ENCODE assay signal across 28 mouse cellular contexts in genomic region chr4:99658881-99659280, GRCm38 (mm10). TPM values are rescaled to one million over a fixed set of nuclear protein-coding genes. Genes with fewer than 3 reads are reported as not detected.
A peak's percentile ranks its signal among the peaks of the same experiment; 100 is the strongest.
DNase-seq lines count a peak whose midpoint lies in the region; ATAC-seq lines count a peak whose summit lies in the region.
"Had no signal": no experiment of that assay in that cellular context is flagged by ENCODE, and none has a peak within 500 bp of the region (broad histone marks: within the 10 kb centered on the region; RNA-seq: fewer than 3 reads in every experiment).

No protein-coding gene starts in this region.

- H3K4me3 ChIP-seq in hindbrain, embryonic 15.5 days: peak overlapping the region; percentile 14; the same call in 1 of the 2 replicates
- H3K4me3 ChIP-seq in hindbrain, embryonic 12.5 days: no peak overlapping the region
- no peak overlapping the region; the same call in 1 of the 2 replicates for H3K4me3 ChIP-seq in neural tube, embryonic 12.5 days
- H3K4me3 ChIP-seq in neural tube, embryonic 15.5 days (replicated peaks): no peak overlapping the region
- H3K4me3 ChIP-seq: erythroblast, embryonic 14.5 days; heart, adult 2 months; heart, embryonic 15.5 days had no signal

- WGBS in hindbrain, embryonic 15.5 days: 17% methylated on average over 6 of the region's 6 CpGs
- WGBS in hindbrain, embryonic 12.5 days: 14% methylated on average over 6 of the region's 6 CpGs
- WGBS in neural tube, embryonic 12.5 days: 16% methylated on average over 6 of the region's 6 CpGs
- WGBS in neural tube, embryonic 15.5 days: 17% methylated on average over 6 of the region's 6 CpGs

- peaks cover 24% of the 10 kb centered on the region for H3K4me1 ChIP-seq in hindbrain, embryonic 15.5 days (replicated peaks)
- peaks cover 28% of the 10 kb centered on the region for H3K4me1 ChIP-seq in hindbrain, embryonic 12.5 days
- peaks cover 12% of the 10 kb centered on the region; the same call in 1 of the 2 replicates for H3K4me1 ChIP-seq in neural tube, embryonic 12.5 days
- peaks cover 24% of the 10 kb centered on the region for H3K4me1 ChIP-seq in neural tube, embryonic 15.5 days

- peaks cover 66% of the 10 kb centered on the region for H3K27me3 ChIP-seq in hindbrain, embryonic 15.5 days
- H3K27me3 ChIP-seq in hindbrain, embryonic 12.5 days: peaks cover 87% of the 10 kb centered on the region
- H3K27me3 ChIP-seq in neural tube, embryonic 12.5 days (replicated peaks): peaks cover 81% of the 10 kb centered on the region
- H3K27me3 ChIP-seq in neural tube, embryonic 15.5 days (replicated peaks): peaks cover 63% of the 10 kb centered on the region

- H3K9me3 ChIP-seq in hindbrain, embryonic 15.5 days: no peaks in the 10 kb centered on the region
- no peaks in the 10 kb centered on the region for H3K9me3 ChIP-seq in hindbrain, embryonic 12.5 days (replicated peaks)
- no peaks in the 10 kb centered on the region for H3K9me3 ChIP-seq in neural tube, embryonic 12.5 days
- no peaks in the 10 kb centered on the region for H3K9me3 ChIP-seq in neural tube, embryonic 15.5 days (replicated peaks)
- H3K9me3 ChIP-seq: embryonic facial prominence, embryonic 12.5 days; heart, embryonic 15.5 days had no signal

- DNase-seq in embryo, embryonic 10.5 days (ENCODE audit: low spot score): peak; percentile 57
- DNase-seq in embryo, embryonic 10 days (ENCODE audit: low spot score): no peak
- DNase-seq in adrenal gland, adult 8-10 months: no peak
- no peak for DNase-seq in layer of hippocampus, adult 11-12 months (ENCODE audit: low spot score)
- DNase-seq: adrenal gland, postnatal 14 days; cerebellum, adult 11-12 months; gastrocnemius, postnatal 25 days; kidney, adult 2 months; kidney, postnatal 14 days; liver, postnatal 0 days; lung, postnatal 36 days; right cerebral cortex, adult 18-20 months; thymus, postnatal 14 days had no signal

- H3K9ac ChIP-seq in hindbrain, embryonic 15.5 days: no peak overlapping the region
- no peak overlapping the region for H3K9ac ChIP-seq in hindbrain, embryonic 12.5 days
- 0 out of 2 replicates have a peak overlapping the region, but pooled peaks have one; percentile 17 for H3K9ac ChIP-seq in neural tube, embryonic 12.5 days
- no peak overlapping the region for H3K9ac ChIP-seq in neural tube, embryonic 15.5 days (replicated peaks)
- H3K9ac ChIP-seq: embryonic facial prominence, embryonic 12.5 days; heart, embryonic 15.5 days; liver, postnatal 0 days had no signal

- H3K36me3 ChIP-seq in hindbrain, embryonic 15.5 days: no peaks in the 10 kb centered on the region
- no peaks in the 10 kb centered on the region for H3K36me3 ChIP-seq in hindbrain, embryonic 12.5 days
- H3K36me3 ChIP-seq in neural tube, embryonic 12.5 days: no peaks in the 10 kb centered on the region
- H3K36me3 ChIP-seq in neural tube, embryonic 15.5 days: no peaks in the 10 kb centered on the region
- H3K36me3 ChIP-seq: embryonic facial prominence, embryonic 12.5 days; heart, embryonic 15.5 days had no signal

- ATAC-seq in hindbrain, embryonic 15.5 days (ENCODE audit: low FRiP score, low read depth): no peak
- no peak for ATAC-seq in hindbrain, embryonic 12.5 days (ENCODE audit: low FRiP score)
- no peak for ATAC-seq in neural tube, embryonic 12.5 days (ENCODE audit: low FRiP score, low read depth)
- no peak for ATAC-seq in neural tube, embryonic 15.5 days (ENCODE audit: low FRiP score)
- ATAC-seq: activated CD4-positive, CD25-positive, alpha-beta regulatory T cell, adult 4 months; forebrain, embryonic 14.5 days; liver, postnatal 0 days had no signal

- H3K27ac ChIP-seq in hindbrain, embryonic 15.5 days (replicated peaks): no peak overlapping the region
- H3K27ac ChIP-seq in hindbrain, embryonic 12.5 days: no peak overlapping the region
- no peak overlapping the region for H3K27ac ChIP-seq in neural tube, embryonic 12.5 days
- no peak overlapping the region for H3K27ac ChIP-seq in neural tube, embryonic 15.5 days (replicated peaks)
- H3K27ac ChIP-seq: embryonic facial prominence, embryonic 12.5 days; heart, adult 2 months; heart, embryonic 15.5 days had no signal

- no peak overlapping the region for H3K4me2 ChIP-seq in hindbrain, embryonic 15.5 days
- H3K4me2 ChIP-seq in hindbrain, embryonic 12.5 days (replicated peaks): no peak overlapping the region
- H3K4me2 ChIP-seq in neural tube, embryonic 12.5 days (replicated peaks): peak overlapping the region; percentile 43; the same call in 1 of the 2 replicates
- H3K4me2 ChIP-seq in neural tube, embryonic 15.5 days: no peak overlapping the region
- H3K4me2 ChIP-seq: embryonic facial prominence, embryonic 12.5 days; heart, embryonic 15.5 days had no signal

RNA-seq across cellular contexts. Expression of gene Foxd3, which starts 2.8 kb away (rescaled TPM):
- polyA plus RNA-seq in hindbrain, embryonic 15.5 days (2015; fragmentation: Nextera tagmentation; extraction: Ambion mirVana): 1.8 and 2.1 TPM in 2 replicates
- 4.4 and 5.1 TPM in 2 replicates for polyA plus RNA-seq in hindbrain, embryonic 12.5 days (2016; fragmentation: Nextera tagmentation; extraction: Ambion mirVana)
- 8.9 and 9.3 TPM in 2 replicates for polyA plus RNA-seq in neural tube, embryonic 12.5 days (2016; fragmentation: Nextera tagmentation; extraction: Ambion mirVana)
- 2.2 and 3.0 TPM in 2 replicates for polyA plus RNA-seq in neural tube, embryonic 15.5 days (2015; fragmentation: Nextera tagmentation; extraction: Ambion mirVana)
- total RNA-seq in adrenal gland, adult 8-10 months (2022): under 1 TPM; 0.21 to 0.86 (median 0.60) TPM
- total RNA-seq: layer of hippocampus, adult 8-10 months; left cerebral cortex, postnatal 36 days; liver, adult 2 months; megakaryocyte-erythroid progenitor cell, adult 5-6 weeks had no signal
- polyA plus RNA-seq: activated CD4-positive, CD25-positive, alpha-beta regulatory T cell, adult 4 months; erythroblast, embryonic 14.5 days; forebrain, embryonic 14.5 days; heart, embryonic 15.5 days; liver, adult 2 months; liver, postnatal 0 days; testis, adult 2 months had no signal

RNA-seq across cellular contexts. Expression of gene Alg6, which starts 56.6 kb away (rescaled TPM):
- polyA plus RNA-seq in hindbrain, embryonic 15.5 days (2015; fragmentation: Nextera tagmentation; extraction: Ambion mirVana): 11.1 and 13.9 TPM in 2 replicates
- 14.0 and 14.3 TPM in 2 replicates for polyA plus RNA-seq in hindbrain, embryonic 12.5 days (2016; fragmentation: Nextera tagmentation; extraction: Ambion mirVana)
- polyA plus RNA-seq in neural tube, embryonic 12.5 days (2016; fragmentation: Nextera tagmentation; extraction: Ambion mirVana): 13.4 and 13.7 TPM in 2 replicates
- 12.8 and 15.4 TPM in 2 replicates for polyA plus RNA-seq in neural tube, embryonic 15.5 days (2015; fragmentation: Nextera tagmentation; extraction: Ambion mirVana)
- total RNA-seq in adrenal gland, adult 8-10 months (2022): 10 to 100 TPM in 3 of 4 experiments, 1 to 10 TPM in 1; 7.4 to 16.7 (median 11.8) TPM
- polyA plus RNA-seq: erythroblast, embryonic 14.5 days had no signal
